Mouse (Mus musculus): ENCODE measurements at regions not wholly inside any gene's neighbourhood (a gene's known extent, or its start where the extent isn't known, plus 50 kb on each side); places are given as distances from the start of the nearest gene placed in this dataset.
"Not testable (repeated sequence)": the region's sequence is repeated elsewhere in the genome, so short reads cannot be mapped to it uniquely, and the experiment has no call there.

DNA sequence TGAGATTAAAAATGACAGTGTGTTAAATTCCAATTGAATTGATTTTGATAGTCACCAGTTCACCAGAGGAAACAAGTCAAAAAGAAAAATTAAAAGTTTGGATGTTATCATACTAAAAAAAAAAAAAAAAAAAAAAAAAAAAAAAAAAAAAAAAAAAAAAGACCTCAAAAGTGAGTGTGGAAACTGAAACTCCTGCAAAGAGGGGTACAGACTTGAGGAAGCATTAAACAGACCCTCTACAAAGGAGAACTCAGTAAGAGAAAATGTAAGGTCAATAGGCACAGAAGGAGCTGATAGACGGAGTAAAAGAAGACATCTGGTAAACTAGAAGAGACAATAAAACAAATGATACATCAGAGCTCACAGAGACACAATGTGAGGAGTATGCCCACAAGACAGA, 79.7 kb upstream of the Pdc start:
- not testable (repeated sequence) for TF ChIP-seq CTCF, EP300 (IDR thresholded peaks at IDR 0.05; ENCODE audit: low read depth)
